ENCODE assay signal across 9 mouse cellular contexts in genomic region chr2:18047646-18048452, GRCm38 (mm10). TPM values are rescaled to one million over a fixed set of nuclear protein-coding genes. Genes with fewer than 3 reads are reported as not detected.
DNase-seq lines count a peak whose midpoint lies in the region; ATAC-seq and TF ChIP-seq lines count a peak whose summit lies in the region.
"Had no signal": no experiment of that assay in that cellular context is flagged by ENCODE, and none has a peak within 500 bp of the region (broad histone marks: within the 10 kb centered on the region; RNA-seq: fewer than 3 reads in every experiment).

No protein-coding gene starts in this region.

- WGBS in forebrain, embryonic 15.5 days = under 1% methylated on average over 70 of the region's 70 CpGs
- under 1% methylated on average over 70 of the region's 70 CpGs for WGBS in hindbrain, embryonic 11.5 days

- no peak for TF ChIP-seq CTCF in G1E (IDR thresholded peaks at IDR 0.05; ENCODE audit: low read depth, low read length)

- peak overlapping the region; percentile 60 for H3K4me2 ChIP-seq in forebrain, embryonic 15.5 days (replicated peaks)
- peak overlapping the region; percentile 82 for H3K4me2 ChIP-seq in hindbrain, embryonic 11.5 days (replicated peaks; ENCODE audit: low read depth, low read length)

- H3K4me3 ChIP-seq in G1E (ENCODE audit: low read depth, low read length) = peak overlapping the region; percentile 76
- H3K4me3 ChIP-seq in forebrain, embryonic 15.5 days = peak overlapping the region; percentile 90
- peak overlapping the region; percentile 93 for H3K4me3 ChIP-seq in hindbrain, embryonic 11.5 days (ENCODE audit: low read depth, low read length)

- peak; percentile 36; the same call in 1 of the 2 replicates for ATAC-seq in G1E (ENCODE audit: extremely low read depth, insufficient number of reproducible peaks, low FRiP score, poor library complexity, severe bottlenecking)
- peak; percentile 83 for ATAC-seq in forebrain, embryonic 15.5 days (replicated peaks)
- ATAC-seq in hindbrain, embryonic 11.5 days (ENCODE audit: low FRiP score) = peak; percentile 70

- H3K36me3 ChIP-seq in G1E (replicated peaks) = no peaks in the 10 kb centered on the region
- H3K36me3 ChIP-seq in forebrain, embryonic 15.5 days = no peaks in the 10 kb centered on the region
- H3K36me3 ChIP-seq in hindbrain, embryonic 11.5 days (ENCODE audit: control insufficient read depth, insufficient read depth, low read length) = no peaks in the 10 kb centered on the region

- H3K9me3 ChIP-seq in G1E (replicated peaks) = no peaks in the 10 kb centered on the region
- no peaks in the 10 kb centered on the region for H3K9me3 ChIP-seq in forebrain, embryonic 15.5 days
- H3K9me3 ChIP-seq in hindbrain, embryonic 11.5 days (ENCODE audit: control insufficient read depth, low read length) = no peaks in the 10 kb centered on the region

- peak; percentile 67 for DNase-seq in G1E (ENCODE audit: low spot score)
- peak; percentile 75 to 86 for DNase-seq in cerebellum, adult 18-20 months
- DNase-seq in hindbrain, embryonic 11.5 days (ENCODE audit: low spot score) = peak; percentile 82
- DNase-seq in layer of hippocampus, postnatal 14 days (ENCODE audit: low spot score in 2 of 2) = peak; percentile 71 to 80
- peak; percentile 83 for DNase-seq in lung, postnatal 14 days
- DNase-seq in retina, postnatal 1 day = peak; percentile 90
- DNase-seq in yolk sac, embryonic 10.5 days (ENCODE audit: low spot score) = peak; percentile 74

- peak overlapping the region; percentile 100 for H3K9ac ChIP-seq in forebrain, embryonic 15.5 days (replicated peaks)
- H3K9ac ChIP-seq in hindbrain, embryonic 11.5 days (ENCODE audit: low read depth, low read length) = peak overlapping the region; percentile 100

- peaks cover 37% of the 10 kb centered on the region for H3K27me3 ChIP-seq in G1E (ENCODE audit: insufficient read depth, low read length)
- no peaks in the 10 kb centered on the region for H3K27me3 ChIP-seq in forebrain, embryonic 15.5 days
- H3K27me3 ChIP-seq in hindbrain, embryonic 11.5 days (ENCODE audit: control insufficient read depth, insufficient read depth, low read length) = no peaks in the 10 kb centered on the region

- peak overlapping the region; percentile 99 for H3K27ac ChIP-seq in forebrain, embryonic 15.5 days (replicated peaks)
- peak overlapping the region; percentile 99 for H3K27ac ChIP-seq in hindbrain, embryonic 11.5 days (ENCODE audit: low read depth, low read length)

- peaks cover 43% of the 10 kb centered on the region for H3K4me1 ChIP-seq in G1E (ENCODE audit: insufficient read depth, low read depth, low read length)
- peaks cover 49% of the 10 kb centered on the region for H3K4me1 ChIP-seq in forebrain, embryonic 15.5 days
- peaks cover 3% of the 10 kb centered on the region; the same call in 1 of the 2 replicates for H3K4me1 ChIP-seq in hindbrain, embryonic 11.5 days (replicated peaks; ENCODE audit: control insufficient read depth, insufficient read depth, low read length)

RNA-seq across cellular contexts. Expression of gene Skida1, which starts 1.0 kb away (rescaled TPM):
- total RNA-seq in G1E (2014; fragmentation: Nextera tagmentation) (1.3 and 33.3 TPM in 2 replicates), G1E (2017) (1.8 and 2.0 TPM in 2 replicates)
- 0.20 TPM in 2 replicates for polyA plus RNA-seq in G1E (2012)
- polyA plus RNA-seq in forebrain, embryonic 15.5 days (2015; fragmentation: Nextera tagmentation; extraction: Ambion mirVana) = 10.9 and 13.8 TPM in 2 replicates
- polyA plus RNA-seq in hindbrain, embryonic 11.5 days (2014; fragmentation: Nextera tagmentation; extraction: Ambion mirVana) = 19.6 and 20.1 TPM in 2 replicates
- 10 to 100 TPM; 15.4 to 16.8 TPM for total RNA-seq in layer of hippocampus, postnatal 14 days (2021)

RNA-seq across cellular contexts. Expression of gene Mllt10, which starts 7.2 kb away (rescaled TPM):
- total RNA-seq in G1E (2014; fragmentation: Nextera tagmentation) (141 and 160 TPM in 2 replicates), G1E (2017) (62.9 and 73.6 TPM in 2 replicates)
- 20.5 and 20.8 TPM in 2 replicates for polyA plus RNA-seq in G1E (2012)
- 61.9 and 66.3 TPM in 2 replicates for polyA plus RNA-seq in forebrain, embryonic 15.5 days (2015; fragmentation: Nextera tagmentation; extraction: Ambion mirVana)
- polyA plus RNA-seq in hindbrain, embryonic 11.5 days (2014; fragmentation: Nextera tagmentation; extraction: Ambion mirVana) = 48.0 and 62.2 TPM in 2 replicates
- total RNA-seq in layer of hippocampus, postnatal 14 days (2021) = 10 to 100 TPM; 51.0 to 63.0 TPM

RNA-seq across cellular contexts. Expression of gene A930004D18Rik, which starts 10.3 kb away (rescaled TPM):
- total RNA-seq in G1E (2014; fragmentation: Nextera tagmentation) (0.30 and 0.87 TPM in 2 replicates), G1E (2017) (1.5 and 2.1 TPM in 2 replicates)
- 0.55 and 0.65 TPM in 2 replicates for polyA plus RNA-seq in G1E (2012)
- 14.7 and 16.6 TPM in 2 replicates for polyA plus RNA-seq in forebrain, embryonic 15.5 days (2015; fragmentation: Nextera tagmentation; extraction: Ambion mirVana)
- 8.5 and 10.7 TPM in 2 replicates for polyA plus RNA-seq in hindbrain, embryonic 11.5 days (2014; fragmentation: Nextera tagmentation; extraction: Ambion mirVana)
- total RNA-seq in layer of hippocampus, postnatal 14 days (2021) = 1 to 10 TPM; 2.9 to 4.8 TPM

RNA-seq across cellular contexts. Expression of gene H2al2a, which starts 51.1 kb away (rescaled TPM):
- not detected in 2 replicates for total RNA-seq in G1E (2014; fragmentation: Nextera tagmentation)
- not detected in 2 replicates for total RNA-seq in G1E (2017)
- polyA plus RNA-seq in G1E (2012) = not detected in 2 replicates
- not detected in 2 replicates for polyA plus RNA-seq in forebrain, embryonic 15.5 days (2015; fragmentation: Nextera tagmentation; extraction: Ambion mirVana)
- polyA plus RNA-seq in hindbrain, embryonic 11.5 days (2014; fragmentation: Nextera tagmentation; extraction: Ambion mirVana) = not detected in 2 replicates
- total RNA-seq in layer of hippocampus, postnatal 14 days (2021) = not detected
- total RNA-seq: gastrocnemius, adult 8-10 months had no signal

Comparison
In these comparisons a context has a peak if more than half of its experiments do, and no peak if none do; other contexts are left out.
1. Peak in every context shown above with its lines: DNase-seq, ATAC-seq, H3K4me3 ChIP-seq and H3K27ac ChIP-seq.